Mouse (Mus musculus) erythroblast, embryonic 14.5 days (primary cell): ENCODE data around the gene Cdk20.

Experiments used
- GATA1 ChIP-seq: IDR thresholded peaks from 2 replicates; pipeline ENCODE4 v1.6.1; 2012; ENCODE audit warnings: low read length, inconsistent platforms, mixed read lengths
- TAL1 ChIP-seq: IDR thresholded peaks from 3 replicates; pipeline ENCODE4 v1.6.1; 2012; ENCODE audit warnings: low read length, inconsistent platforms, mixed read lengths

DNA sequence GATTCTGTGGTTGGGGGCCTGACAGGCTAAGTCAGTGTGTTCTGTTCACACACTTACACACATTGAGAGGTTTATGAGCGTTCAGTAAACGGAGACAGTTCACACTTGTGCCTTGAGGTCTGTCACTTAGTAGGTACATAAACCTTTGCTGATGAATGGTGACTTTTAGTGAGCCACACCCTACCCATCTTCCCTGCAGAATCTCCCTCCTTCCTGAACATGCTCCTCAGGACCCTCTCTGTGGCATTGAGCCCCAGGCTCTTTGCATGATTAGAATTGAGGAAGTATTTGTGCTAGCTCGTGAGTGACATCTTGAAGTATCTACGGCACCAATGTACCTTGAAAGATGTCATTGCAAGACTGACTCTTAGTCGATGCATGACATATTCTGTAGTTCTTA is 16.6 kb downstream of the Cdk20 start:
- TF ChIP-seq GATA1 (no peak), TAL1 (no peak)
